Comparison of ENCODE assay signal across 8 mouse cellular contexts in genomic region chr2:39007865-39008264, GRCm38 (mm10). TPM values are rescaled to one million over a fixed set of nuclear protein-coding genes. Genes with fewer than 3 reads are reported as not detected.
DNase-seq lines count a peak whose midpoint lies in the region; ATAC-seq and TF ChIP-seq lines count a peak whose summit lies in the region.

No protein-coding gene starts in this region.

- peak; percentile 74 for ATAC-seq in megakaryocyte, adult 5-6 weeks (ENCODE audit: poor library complexity, severe bottlenecking)

- TF ChIP-seq POLR2A in cortical plate, adult 2 months (IDR thresholded peaks at IDR 0.05; ENCODE audit: extremely low read depth, insufficient read depth, low read length) = peak; percentile 92

- H3K27ac ChIP-seq in cortical plate, adult 2 months (ENCODE audit: insufficient read depth, low read length) = peak overlapping the region; percentile 89

- DNase-seq in adipocyte (ENCODE audit: low spot score) = peak; percentile 94
- DNase-seq in gastrocnemius, adult 8-10 months (ENCODE audit: low spot score in 2 of 2) = peak; percentile 87 to 90
- DNase-seq in hindlimb bud, embryonic 11.5 days (ENCODE audit: extremely low spot score, low read depth, low spot score) = peak; percentile 62
- peak; percentile 79 to 92 for DNase-seq in left cerebral cortex, adult 8-10 months (ENCODE audit: low spot score in 2 of 2)
- peak; percentile 97 for DNase-seq in right cerebral cortex, adult 18-20 months
- DNase-seq in urinary bladder, adult 2 months (ENCODE audit: low spot score) = peak; percentile 95

- peak overlapping the region; percentile 68 for H3K4me3 ChIP-seq in cortical plate, adult 2 months (ENCODE audit: insufficient read depth, low read length)

- no peak for TF ChIP-seq CTCF in cortical plate, adult 2 months (IDR thresholded peaks at IDR 0.05; ENCODE audit: extremely low read depth, insufficient read depth, low read length)

- peaks cover 10% of the 10 kb centered on the region; the same call in 1 of the 2 replicates for H3K4me1 ChIP-seq in cortical plate, adult 2 months (ENCODE audit: control insufficient read depth, insufficient read depth, low read length)

RNA-seq across cellular contexts. Expression of gene Rpl35, which starts 2.4 kb away (rescaled TPM):
- polyA plus RNA-seq in cortical plate, adult 2 months (2012; rRNA removed) = 254 and 275 TPM in 2 replicates
- 100 to 1,000 TPM; 298 to 385 (median 322) TPM for total RNA-seq in gastrocnemius, adult 8-10 months (2022)
- 100 to 1,000 TPM; 259 to 303 (median 283) TPM for total RNA-seq in left cerebral cortex, adult 8-10 months (2022)
- total RNA-seq in megakaryocyte, adult 5-6 weeks (2015) = 377 and 387 TPM in 2 replicates
- 757 and 843 TPM in 2 replicates for total RNA-seq in megakaryocyte, adult 5-6 weeks (2017)
- 609 and 648 TPM in 2 replicates for polyA plus RNA-seq in urinary bladder, adult 2 months (2012; rRNA removed)

RNA-seq across cellular contexts. Expression of gene Arpc5l, which starts 2.7 kb away (rescaled TPM):
- 108 and 112 TPM in 2 replicates for polyA plus RNA-seq in cortical plate, adult 2 months (2012; rRNA removed)
- total RNA-seq in gastrocnemius, adult 8-10 months (2022) = 100 to 1,000 TPM; 120 to 151 (median 137) TPM
- total RNA-seq in left cerebral cortex, adult 8-10 months (2022) = 10 to 100 TPM; 89.2 to 98.8 (median 93.9) TPM
- 65.4 and 69.5 TPM in 2 replicates for total RNA-seq in megakaryocyte, adult 5-6 weeks (2015)
- 38.7 and 49.5 TPM in 2 replicates for total RNA-seq in megakaryocyte, adult 5-6 weeks (2017)
- 72.3 and 79.9 TPM in 2 replicates for polyA plus RNA-seq in urinary bladder, adult 2 months (2012; rRNA removed)

RNA-seq across cellular contexts. Expression of gene Wdr38, which starts 10.6 kb away (rescaled TPM):
- 1.0 and 1.1 TPM in 2 replicates for polyA plus RNA-seq in cortical plate, adult 2 months (2012; rRNA removed)
- under 1 TPM in 1 of 4 experiments, not detected in 3; 0.21 TPM for total RNA-seq in gastrocnemius, adult 8-10 months (2022)
- under 1 TPM; 0.30 to 0.72 (median 0.65) TPM for total RNA-seq in left cerebral cortex, adult 8-10 months (2022)
- 0.29 and 0.34 TPM in 2 replicates for total RNA-seq in megakaryocyte, adult 5-6 weeks (2015)
- 0.16 and 0.84 TPM in 2 replicates for total RNA-seq in megakaryocyte, adult 5-6 weeks (2017)
- 0.88 and 1.1 TPM in 2 replicates for polyA plus RNA-seq in urinary bladder, adult 2 months (2012; rRNA removed)

RNA-seq across cellular contexts. Expression of gene Golga1, which starts 57.5 kb away (rescaled TPM):
- polyA plus RNA-seq in cortical plate, adult 2 months (2012; rRNA removed) = 40.2 and 45.0 TPM in 2 replicates
- total RNA-seq in gastrocnemius, adult 8-10 months (2022) = 10 to 100 TPM in 2 of 4 experiments, 1 to 10 TPM in 2; 8.9 to 10.5 (median 9.9) TPM
- 10 to 100 TPM; 28.8 to 34.4 (median 30.5) TPM for total RNA-seq in left cerebral cortex, adult 8-10 months (2022)
- total RNA-seq in megakaryocyte, adult 5-6 weeks (2015) = 10.4 and 11.8 TPM in 2 replicates
- 22.1 and 24.6 TPM in 2 replicates for total RNA-seq in megakaryocyte, adult 5-6 weeks (2017)
- polyA plus RNA-seq in urinary bladder, adult 2 months (2012; rRNA removed) = 27.6 and 33.4 TPM in 2 replicates

Comparison
In these comparisons a context has a peak if more than half of its experiments do, and no peak if none do; other contexts are left out.
1. Peak in every context shown above with its lines: DNase-seq, ATAC-seq, H3K4me3 ChIP-seq and H3K27ac ChIP-seq.